Mouse (Mus musculus): ENCODE measurements around the gene Rdh19. TPM values are rescaled to one million over a fixed set of nuclear protein-coding genes. Genes with fewer than 3 reads are reported as not detected.
"Not testable (repeated sequence)": the region's sequence is repeated elsewhere in the genome, so short reads cannot be mapped to it uniquely, and the experiment has no call there.

Gene Rdh19
- total RNA-seq (2014; rRNA removed; ENCODE audit: low replicate concordance), result not detected in 2 replicates
- polyA plus RNA-seq (2015; fragmentation: Nextera tagmentation; extraction: Ambion mirVana), result not detected in 2 replicates

GRCm38 (mm10) chr10:127849628-127850027 is at the start of gene Rdh19:
Gene Rdh19 (plus strand): TSS chr10:127849928.
- H3K4me2 ChIP-seq (ENCODE audit: low read depth, low read length), result no peak within 1 kb of the TSS
- H3K36me3 ChIP-seq (replicated peaks; ENCODE audit: control insufficient read depth, insufficient read depth, low read length), result no peaks in the 10 kb centered on the region
- WGBS, result 59% methylated on average over 1 of the region's 1 CpGs
- no peak within 1 kb of the TSS for H3K4me3 ChIP-seq (ENCODE audit: low read depth, low read length)
- DNase-seq (ENCODE audit: low spot score) (no peak), ATAC-seq (ENCODE audit: insufficient read depth, low read depth) (no peak)
- TF ChIP-seq CTCF (IDR thresholded peaks at IDR 0.05; ENCODE audit: low read depth) (no peak), EP300 (IDR thresholded peaks at IDR 0.05; ENCODE audit: low read depth) (no peak)
- H3K27ac ChIP-seq (ENCODE audit: low read depth), result no peak within 1 kb of the TSS
- no peaks in the 10 kb centered on the region for H3K27me3 ChIP-seq (ENCODE audit: control insufficient read depth, insufficient read depth, low read length)
- H3K9me3 ChIP-seq (replicated peaks; ENCODE audit: control insufficient read depth, low read length), result no peaks in the 10 kb centered on the region
- H3K9ac ChIP-seq (replicated peaks; ENCODE audit: low read depth, low read length), result no peak within 1 kb of the TSS
- H3K4me1 ChIP-seq (ENCODE audit: control insufficient read depth, insufficient read depth), result no peaks in the 10 kb centered on the region

GRCm38 (mm10) chr10:127800891-127801290 is 48.8 kb upstream of the Rdh19 start, which contains the start of gene Rdh16:
Gene Rdh16 (plus strand): TSS chr10:127801152.
- WGBS, result 68% methylated on average over 6 of the region's 6 CpGs
- TF ChIP-seq EP300 (IDR thresholded peaks at IDR 0.05; ENCODE audit: low read depth) (no peak), CTCF (IDR thresholded peaks at IDR 0.05; ENCODE audit: low read depth) (no peak)

GRCm38 (mm10) chr10:127801612-127802011 is 48.1 kb upstream of the Rdh19 start:
- Histone ChIP-seq H3K36me3 (replicated peaks; ENCODE audit: control insufficient read depth, insufficient read depth, low read length) (no peaks in the 10 kb centered on the region), H3K9ac (replicated peaks; ENCODE audit: low read depth, low read length) (no peak overlapping the region), H3K27ac (ENCODE audit: low read depth) (no peak overlapping the region), H3K27me3 (ENCODE audit: control insufficient read depth, insufficient read depth, low read length) (no peaks in the 10 kb centered on the region), H3K9me3 (replicated peaks; ENCODE audit: control insufficient read depth, low read length) (no peaks in the 10 kb centered on the region), H3K4me3 (ENCODE audit: low read depth, low read length) (no peak overlapping the region), H3K4me2 (ENCODE audit: low read depth, low read length) (no peak overlapping the region), H3K4me1 (ENCODE audit: control insufficient read depth, insufficient read depth) (no peaks in the 10 kb centered on the region)
- TF ChIP-seq EP300 (IDR thresholded peaks at IDR 0.05; ENCODE audit: low read depth) (no peak), CTCF (IDR thresholded peaks at IDR 0.05; ENCODE audit: low read depth) (no peak)
- ATAC-seq (ENCODE audit: insufficient read depth, low read depth) (no peak), DNase-seq (ENCODE audit: low spot score) (no peak)
- 79% methylated on average over 2 of the region's 2 CpGs for WGBS

More at GRCm38 (mm10) chr10:127800891-127801290, 48.8 kb upstream of the Rdh19 start, which contains the start of gene Rdh16:
- no peak within 1 kb of the TSS for H3K9ac ChIP-seq (replicated peaks; ENCODE audit: low read depth, low read length)
- ATAC-seq (ENCODE audit: insufficient read depth, low read depth), result no peak
- no peaks in the 10 kb centered on the region for H3K4me1 ChIP-seq (ENCODE audit: control insufficient read depth, insufficient read depth)
- no peak within 1 kb of the TSS for H3K4me2 ChIP-seq (ENCODE audit: low read depth, low read length)
- no peaks in the 10 kb centered on the region for H3K36me3 ChIP-seq (replicated peaks; ENCODE audit: control insufficient read depth, insufficient read depth, low read length)
- no peaks in the 10 kb centered on the region for H3K27me3 ChIP-seq (ENCODE audit: control insufficient read depth, insufficient read depth, low read length)
- H3K27ac ChIP-seq (ENCODE audit: low read depth), result no peak within 1 kb of the TSS
- no peaks in the 10 kb centered on the region for H3K9me3 ChIP-seq (replicated peaks; ENCODE audit: control insufficient read depth, low read length)
- H3K4me3 ChIP-seq (ENCODE audit: low read depth, low read length), result no peak within 1 kb of the TSS
- no peak for DNase-seq (ENCODE audit: low spot score)

- 67% methylated on average over 5 of the region's 5 CpGs for WGBS
- Histone ChIP-seq H3K36me3 (replicated peaks; ENCODE audit: control insufficient read depth, insufficient read depth, low read length) (no peaks in the 10 kb centered on the region), H3K4me1 (ENCODE audit: control insufficient read depth, insufficient read depth) (no peaks in the 10 kb centered on the region), H3K27me3 (ENCODE audit: control insufficient read depth, insufficient read depth, low read length) (no peaks in the 10 kb centered on the region), H3K4me3 (ENCODE audit: low read depth, low read length) (no peak overlapping the region), H3K27ac (ENCODE audit: low read depth) (no peak overlapping the region), H3K9ac (replicated peaks; ENCODE audit: low read depth, low read length) (no peak overlapping the region), H3K9me3 (replicated peaks; ENCODE audit: control insufficient read depth, low read length) (no peaks in the 10 kb centered on the region), H3K4me2 (ENCODE audit: low read depth, low read length) (no peak overlapping the region)
- ATAC-seq (ENCODE audit: insufficient read depth, low read depth) (no peak), DNase-seq (ENCODE audit: low spot score) (no peak)
- no peak for TF ChIP-seq CTCF (IDR thresholded peaks at IDR 0.05; ENCODE audit: low read depth)
- TF ChIP-seq EP300 (IDR thresholded peaks at IDR 0.05; ENCODE audit: low read depth), result no peak
Measured at GRCm38 (mm10) chr10:127802236-127802635, 47.5 kb upstream of the Rdh19 start.

- H3K4me3 ChIP-seq (ENCODE audit: low read depth, low read length), result no peak overlapping the region
- TF ChIP-seq CTCF (IDR thresholded peaks at IDR 0.05; ENCODE audit: low read depth), result no peak
- WGBS, result 71% methylated on average over 7 of the region's 7 CpGs
- no peaks in the 10 kb centered on the region for H3K27me3 ChIP-seq (ENCODE audit: control insufficient read depth, insufficient read depth, low read length)
- no peak overlapping the region for H3K4me2 ChIP-seq (ENCODE audit: low read depth, low read length)
- H3K9me3 ChIP-seq (replicated peaks; ENCODE audit: control insufficient read depth, low read length), result no peaks in the 10 kb centered on the region
- H3K4me1 ChIP-seq (ENCODE audit: control insufficient read depth, insufficient read depth), result no peaks in the 10 kb centered on the region
- DNase-seq (ENCODE audit: low spot score) (no peak), ATAC-seq (ENCODE audit: insufficient read depth, low read depth) (no peak)
- H3K27ac ChIP-seq (ENCODE audit: low read depth), result no peak overlapping the region
- H3K9ac ChIP-seq (replicated peaks; ENCODE audit: low read depth, low read length), result no peak overlapping the region
- no peaks in the 10 kb centered on the region for H3K36me3 ChIP-seq (replicated peaks; ENCODE audit: control insufficient read depth, insufficient read depth, low read length)
Measured at GRCm38 (mm10) chr10:127804416-127804815, 45.3 kb upstream of the Rdh19 start.

- TF ChIP-seq EP300 (IDR thresholded peaks at IDR 0.05; ENCODE audit: low read depth) (no peak), CTCF (IDR thresholded peaks at IDR 0.05; ENCODE audit: low read depth) (no peak)
- no peak for DNase-seq (ENCODE audit: low spot score)
- Histone ChIP-seq H3K27ac (ENCODE audit: low read depth) (no peak overlapping the region), H3K27me3 (ENCODE audit: control insufficient read depth, insufficient read depth, low read length) (no peaks in the 10 kb centered on the region), H3K9ac (replicated peaks; ENCODE audit: low read depth, low read length) (no peak overlapping the region), H3K4me1 (ENCODE audit: control insufficient read depth, insufficient read depth) (no peaks in the 10 kb centered on the region), H3K4me2 (ENCODE audit: low read depth, low read length) (no peak overlapping the region), H3K9me3 (replicated peaks; ENCODE audit: control insufficient read depth, low read length) (no peaks in the 10 kb centered on the region), H3K4me3 (ENCODE audit: low read depth, low read length) (no peak overlapping the region), H3K36me3 (replicated peaks; ENCODE audit: control insufficient read depth, insufficient read depth, low read length) (no peaks in the 10 kb centered on the region)
- ATAC-seq (ENCODE audit: insufficient read depth, low read depth), result no peak
Measured at GRCm38 (mm10) chr10:127815888-127816287, 33.8 kb upstream of the Rdh19 start.

GRCm38 (mm10) chr10:127817268-127817910 is 32.3 kb upstream of the Rdh19 start:
- not testable (repeated sequence) for H3K4me1 ChIP-seq (ENCODE audit: control insufficient read depth, insufficient read depth); H3K9ac ChIP-seq (replicated peaks; ENCODE audit: low read depth, low read length); H3K27me3 ChIP-seq (ENCODE audit: control insufficient read depth, insufficient read depth, low read length); H3K4me2 ChIP-seq (ENCODE audit: low read depth, low read length); H3K4me3 ChIP-seq (ENCODE audit: low read depth, low read length); H3K36me3 ChIP-seq (replicated peaks; ENCODE audit: control insufficient read depth, insufficient read depth, low read length); ATAC-seq (ENCODE audit: insufficient read depth, low read depth); H3K9me3 ChIP-seq (replicated peaks; ENCODE audit: control insufficient read depth, low read length); H3K27ac ChIP-seq (ENCODE audit: low read depth); DNase-seq (ENCODE audit: low spot score)
- WGBS, result 75% methylated on average over 4 of the region's 4 CpGs

GRCm38 (mm10) chr10:127821806-127822205 is 27.9 kb upstream of the Rdh19 start:
- ATAC-seq (ENCODE audit: insufficient read depth, low read depth); H3K4me2 ChIP-seq (ENCODE audit: low read depth, low read length); H3K4me1 ChIP-seq (ENCODE audit: control insufficient read depth, insufficient read depth); H3K27me3 ChIP-seq (ENCODE audit: control insufficient read depth, insufficient read depth, low read length); H3K36me3 ChIP-seq (replicated peaks; ENCODE audit: control insufficient read depth, insufficient read depth, low read length); H3K9ac ChIP-seq (replicated peaks; ENCODE audit: low read depth, low read length); H3K4me3 ChIP-seq (ENCODE audit: low read depth, low read length); H3K27ac ChIP-seq (ENCODE audit: low read depth); DNase-seq (ENCODE audit: low spot score); H3K9me3 ChIP-seq (replicated peaks; ENCODE audit: control insufficient read depth, low read length): not testable (repeated sequence)
- WGBS, result 81% methylated on average over 2 of the region's 2 CpGs
